Mouse (Mus musculus) thymus, postnatal 36 days (tissue): ENCODE measurements around the gene Plekha5.
"Not testable (repeated sequence)": the region's sequence is repeated elsewhere in the genome, so short reads cannot be mapped to it uniquely, and the experiment has no call there.

Experiments used
- DNase-seq, 2 experiments: peaks; one replicate each; pipeline ENCODE4 v3.0.0; 2022; ENCODE audit warnings: mixed read lengths in 2 of 2

Gene Plekha5

GRCm38 (mm10) chr6:140490921-140491537 is 67.2 kb downstream of the Plekha5 start:
- peak; percentile 24 to 37 for DNase-seq

- no peak for DNase-seq
These were observed 68.2 kb downstream of the Plekha5 start for GRCm38 (mm10) chr6:140492043-140492442.

GRCm38 (mm10) chr6:140498074-140498473 is 74.2 kb downstream of the Plekha5 start:
- DNase-seq: no peak

- no peak for DNase-seq
These were observed 75.1 kb downstream of the Plekha5 start for GRCm38 (mm10) chr6:140498958-140499357.

- not testable (repeated sequence) for DNase-seq
These were observed 77.0 kb downstream of the Plekha5 start for GRCm38 (mm10) chr6:140500829-140501228.

GRCm38 (mm10) chr6:140501841-140502240 is 78.0 kb downstream of the Plekha5 start:
- DNase-seq: no peak

- no peak for DNase-seq
These were observed 80.9 kb downstream of the Plekha5 start for GRCm38 (mm10) chr6:140504796-140505195.

- no peak for DNase-seq
These were observed 83.8 kb downstream of the Plekha5 start for GRCm38 (mm10) chr6:140507605-140508004.

GRCm38 (mm10) chr6:140508475-140509150 is 84.8 kb downstream of the Plekha5 start:
- no peak for DNase-seq

GRCm38 (mm10) chr6:140509151-140509530 is 85.3 kb downstream of the Plekha5 start:
- no peak for DNase-seq

- DNase-seq: no peak
These were observed 88.2 kb downstream of the Plekha5 start for GRCm38 (mm10) chr6:140512016-140512415.

- no peak for DNase-seq
These were observed 88.6 kb downstream of the Plekha5 start for GRCm38 (mm10) chr6:140512427-140512826.

GRCm38 (mm10) chr6:140514205-140515110 is 90.6 kb downstream of the Plekha5 start:
- peak; percentile 29 to 59 for DNase-seq

GRCm38 (mm10) chr6:140515550-140515949 is 91.7 kb downstream of the Plekha5 start:
- no peak for DNase-seq

- no peak for DNase-seq
These were observed 92.3 kb downstream of the Plekha5 start for GRCm38 (mm10) chr6:140516202-140516601.

- peak; percentile 49 to 65 for DNase-seq
These were observed 93.3 kb downstream of the Plekha5 start for GRCm38 (mm10) chr6:140517188-140517587.

- DNase-seq: no peak
These were observed 95.2 kb downstream of the Plekha5 start for GRCm38 (mm10) chr6:140519019-140519418.

GRCm38 (mm10) chr6:140519488-140520159 is 95.8 kb downstream of the Plekha5 start:
- DNase-seq: no peak

- no peak for DNase-seq
These were observed 97.1 kb downstream of the Plekha5 start for GRCm38 (mm10) chr6:140520961-140521360.

- no peak for DNase-seq
These were observed 98.0 kb downstream of the Plekha5 start for GRCm38 (mm10) chr6:140521832-140522231.

- no peak for DNase-seq
These were observed 99.7 kb downstream of the Plekha5 start for GRCm38 (mm10) chr6:140523600-140523999.

GRCm38 (mm10) chr6:140528414-140528813 is 104.6 kb downstream of the Plekha5 start:
- DNase-seq: no peak

- not testable (repeated sequence) for DNase-seq
These were observed 109.0 kb downstream of the Plekha5 start for GRCm38 (mm10) chr6:140532858-140533257.
